Mouse (Mus musculus) right cerebral cortex, postnatal 10 days (tissue): ENCODE measurements around the gene Arhgef3.
A peak's percentile ranks its signal among the peaks of the same experiment; 100 is the strongest.

ENCODE experiments used
- DNase-seq, 2 experiments: peaks; one replicate each; pipeline ENCODE4 v3.0.0; 2021; ENCODE audit warnings: low spot score in 2 of 2

Gene Arhgef3

GRCm38 (mm10) chr14:27115275-27115660 lies 569 bp downstream of the Arhgef3 start:
- no peak for DNase-seq

DNA sequence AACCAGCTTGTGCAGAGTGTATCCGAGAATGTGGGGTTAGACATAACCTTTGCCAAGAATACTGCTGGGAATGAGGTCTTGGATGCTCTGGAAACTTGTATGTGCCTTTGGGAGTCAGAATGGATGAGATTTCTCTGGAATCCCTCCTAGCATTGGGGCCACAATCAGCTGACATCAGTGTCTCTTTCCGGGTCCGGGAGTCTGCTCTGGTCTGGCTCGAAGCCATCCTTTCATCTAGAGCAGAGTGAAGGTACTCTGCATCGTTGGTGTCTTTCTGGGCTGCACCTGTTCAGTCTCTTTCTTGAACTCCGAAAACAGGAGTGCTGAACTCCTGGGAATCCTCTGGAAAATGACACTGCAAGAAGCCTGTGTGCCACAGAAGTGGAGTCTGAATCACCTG lies 1.3 kb downstream of the Arhgef3 start:
- no peak for DNase-seq

DNA sequence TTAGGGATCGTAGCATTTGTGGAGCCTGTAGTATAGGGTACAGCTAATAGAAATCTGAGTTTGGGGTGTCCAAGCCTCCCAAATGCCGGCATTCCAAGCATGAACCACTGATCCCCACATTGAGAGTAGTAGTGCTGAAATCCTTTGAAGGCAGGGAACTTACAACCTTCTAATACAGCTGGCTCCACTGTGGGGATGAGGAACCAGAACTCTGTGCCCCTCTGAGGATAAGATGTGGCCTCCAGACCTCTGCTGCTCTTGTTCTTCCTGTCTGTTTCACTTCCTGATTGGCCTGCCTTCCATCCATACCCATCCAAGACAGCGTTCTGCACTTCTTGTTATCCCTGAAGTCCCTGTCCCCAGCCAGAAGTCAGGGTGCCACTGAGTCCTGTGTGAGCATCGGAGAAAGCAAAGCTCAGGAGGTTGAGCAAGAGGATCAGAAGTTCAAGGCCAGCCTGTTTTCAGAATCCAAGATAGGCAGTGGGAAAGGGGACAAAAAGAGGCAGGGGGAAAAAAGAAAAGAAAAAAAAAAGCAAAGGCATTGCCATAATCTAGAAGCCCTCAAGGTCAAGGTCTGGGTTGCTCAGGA lies 2.0 kb downstream of the Arhgef3 start:
- DNase-seq: no peak

- DNase-seq: no peak
Observed at GRCm38 (mm10) chr14:27118546-27118945, 3.8 kb downstream of the Arhgef3 start.

DNA sequence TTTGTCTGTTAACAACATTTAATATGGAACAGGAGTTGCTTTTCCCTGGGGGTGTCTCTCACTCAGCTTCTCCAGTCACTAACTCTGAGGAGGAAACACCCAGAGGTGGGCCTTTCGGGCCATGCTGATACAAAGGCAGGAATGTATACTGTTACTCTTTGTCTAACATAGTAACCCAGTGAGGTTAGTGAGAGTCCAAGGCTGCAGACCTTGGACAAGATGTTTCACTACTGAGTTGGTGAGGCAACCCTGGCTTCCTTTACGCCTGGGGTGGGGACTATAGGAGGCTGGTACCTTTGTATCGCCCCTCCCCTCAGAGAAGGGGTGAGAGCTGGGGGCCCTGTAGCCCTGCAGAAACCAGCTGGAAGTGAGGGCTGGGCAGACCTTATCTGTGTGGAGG lies 7.9 kb downstream of the Arhgef3 start:
- no peak for DNase-seq

DNA sequence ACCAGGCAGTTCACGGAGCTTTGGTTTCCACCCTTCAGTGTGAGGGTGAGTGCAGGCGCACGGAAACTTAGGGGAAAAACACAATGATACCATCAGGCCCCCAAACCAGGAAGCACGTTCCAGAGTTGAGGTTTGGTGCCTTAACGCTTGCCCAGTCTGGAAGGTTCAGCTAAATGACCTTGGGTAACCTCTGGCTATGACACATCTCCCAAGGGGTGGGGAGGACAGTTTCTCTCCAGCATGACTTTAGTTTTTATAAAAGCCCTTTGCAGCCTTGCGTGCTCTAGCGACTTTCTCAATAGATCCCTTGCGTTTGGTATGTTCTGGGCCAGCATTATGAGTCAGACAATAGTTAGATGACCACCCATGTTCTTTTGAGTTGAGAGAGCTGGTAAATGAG lies 8.8 kb downstream of the Arhgef3 start:
- DNase-seq: no peak

DNA sequence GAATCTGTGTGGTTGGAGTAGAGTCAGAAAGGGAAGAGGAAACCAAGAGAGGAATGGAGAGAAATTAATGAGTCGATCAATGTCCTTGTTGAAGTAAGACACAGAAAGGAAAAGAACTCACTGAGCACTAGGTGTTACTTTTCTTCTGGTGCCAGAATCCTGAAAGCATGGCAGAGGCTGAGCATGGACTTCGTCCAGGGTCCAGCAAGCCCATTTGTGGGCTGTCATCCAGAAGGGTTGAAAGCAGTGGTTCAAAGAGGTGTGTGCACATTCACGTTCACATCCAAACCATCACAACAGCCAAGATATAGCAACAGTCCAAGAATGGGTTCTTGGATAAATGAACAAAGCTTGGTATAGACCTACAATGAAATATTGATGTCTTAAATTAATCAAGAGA lies 15.3 kb downstream of the Arhgef3 start:
- no peak for DNase-seq

DNA sequence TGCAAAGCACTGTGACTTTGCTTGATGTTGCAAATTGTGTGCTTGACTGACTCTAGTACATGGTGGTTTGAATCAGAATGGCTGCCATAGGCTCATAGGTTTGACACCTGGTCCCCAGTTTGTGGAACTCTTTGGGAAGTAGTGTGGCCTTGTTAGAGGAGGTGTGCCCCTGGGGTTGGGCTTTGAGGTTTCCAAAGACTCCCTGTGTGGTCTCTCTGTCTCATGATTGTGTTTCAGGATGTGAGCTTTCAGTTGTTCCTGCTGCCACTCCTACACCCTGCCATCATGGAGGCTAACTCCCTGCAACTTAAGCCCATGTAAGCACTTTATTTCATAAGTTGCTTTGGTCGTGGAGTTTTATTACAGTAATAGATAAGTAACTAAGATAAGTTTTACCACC lies 16.0 kb downstream of the Arhgef3 start:
- no peak for DNase-seq

DNA sequence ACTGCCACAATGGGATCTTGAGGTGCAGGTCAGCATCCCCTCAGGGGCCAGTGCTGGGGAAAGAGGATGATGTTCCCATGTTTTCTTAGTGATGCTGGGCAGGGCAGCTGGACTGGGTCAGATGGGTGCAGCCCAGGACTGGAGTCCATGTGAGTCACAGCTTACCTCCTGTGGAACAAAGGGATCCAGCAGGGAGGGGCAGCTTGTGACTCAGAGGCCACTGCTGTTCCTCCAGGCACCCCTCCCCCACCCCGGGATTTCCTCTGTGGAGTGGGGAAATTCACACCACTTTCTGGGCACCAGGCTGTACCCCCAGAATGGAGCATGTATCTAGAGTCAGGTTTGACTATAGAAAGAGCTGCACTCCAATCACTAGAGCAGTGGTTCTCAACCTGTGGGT lies 16.8 kb downstream of the Arhgef3 start:
- DNase-seq: no peak

GRCm38 (mm10) chr14:27138891-27139290 lies 24.2 kb downstream of the Arhgef3 start:
- peak; percentile 53 to 66 for DNase-seq

GRCm38 (mm10) chr14:27139968-27140367 lies 25.3 kb downstream of the Arhgef3 start:
- DNase-seq: no peak

DNA sequence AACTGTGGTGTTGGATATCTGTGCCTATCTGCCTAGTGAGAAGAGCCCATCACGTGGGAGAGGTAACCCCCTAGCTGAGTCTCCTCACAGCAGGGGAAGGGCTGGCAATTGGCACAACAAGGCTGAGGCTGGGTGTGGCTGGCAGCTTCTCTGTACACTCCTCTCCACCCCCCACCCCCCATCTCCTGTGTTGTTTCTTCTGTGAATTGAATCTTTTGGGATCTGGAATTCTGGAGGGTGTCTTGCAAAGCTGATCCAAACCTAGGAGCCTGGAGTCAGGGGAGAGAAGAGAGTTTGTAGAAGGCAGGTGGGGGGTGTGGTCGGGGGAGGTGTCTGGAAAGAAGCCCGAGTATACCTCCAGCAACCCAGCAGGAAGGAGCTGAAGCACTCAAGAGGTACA lies 26.8 kb downstream of the Arhgef3 start:
- no peak for DNase-seq

- no peak for DNase-seq
Observed at GRCm38 (mm10) chr14:27142680-27143079, 28.0 kb downstream of the Arhgef3 start.

- no peak for DNase-seq
Observed at GRCm38 (mm10) chr14:27145171-27146045, 30.7 kb downstream of the Arhgef3 start.

GRCm38 (mm10) chr14:27147726-27148125 lies 33.0 kb downstream of the Arhgef3 start:
- no peak for DNase-seq

GRCm38 (mm10) chr14:27149401-27149800 lies 34.7 kb downstream of the Arhgef3 start:
- DNase-seq: no peak

DNA sequence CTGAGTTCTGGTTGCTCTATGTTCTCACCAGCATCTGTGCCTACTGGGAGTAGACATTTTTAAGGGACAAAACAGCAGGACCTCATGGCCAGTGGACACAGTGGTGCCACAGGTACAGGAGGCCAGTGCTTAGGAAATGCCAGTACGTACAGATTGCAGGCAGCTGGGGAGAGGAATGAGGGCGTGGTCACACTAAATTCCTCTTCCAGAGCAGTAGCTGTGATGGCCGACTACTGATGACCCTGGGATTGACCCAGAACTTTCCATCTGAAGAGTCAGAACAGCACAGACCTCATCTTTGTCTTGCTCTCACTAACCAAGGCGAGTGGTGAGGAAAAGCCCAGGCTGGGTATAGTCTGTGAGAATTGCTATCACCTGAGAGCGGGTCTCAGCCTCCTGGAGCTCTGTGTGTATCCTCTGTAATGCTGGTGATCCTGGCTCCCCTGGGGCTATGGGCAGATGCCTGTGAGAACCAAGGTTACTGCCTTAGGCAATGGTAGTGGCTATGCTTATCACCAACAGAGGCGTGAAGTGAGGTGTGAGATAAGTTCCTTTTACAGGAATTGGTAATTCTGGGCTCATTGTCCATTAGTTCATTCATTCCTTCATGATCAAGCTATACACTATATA lies 35.4 kb downstream of the Arhgef3 start:
- no peak for DNase-seq

- DNase-seq: no peak
Observed at GRCm38 (mm10) chr14:27151432-27151831, 36.7 kb downstream of the Arhgef3 start.

DNA sequence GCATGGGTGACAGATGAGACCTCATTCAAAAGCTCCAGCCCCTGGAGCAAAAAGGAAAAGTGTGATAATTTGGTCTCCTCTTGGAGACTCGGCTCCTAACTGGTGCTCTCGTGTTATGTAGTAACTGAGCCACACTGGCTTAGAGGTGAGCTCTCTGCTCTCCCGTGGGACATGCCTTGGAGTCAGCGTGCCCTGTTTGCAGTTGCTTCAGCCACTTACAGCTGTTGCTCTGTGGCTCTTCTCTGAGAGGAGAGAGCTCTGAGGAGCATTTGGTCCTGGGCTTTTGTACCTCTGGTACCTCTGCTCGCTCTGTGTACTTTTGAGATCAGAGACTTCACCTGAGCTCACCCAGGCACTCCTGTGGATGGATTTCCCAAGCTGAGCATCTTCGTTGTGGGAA lies 40.4 kb downstream of the Arhgef3 start:
- DNase-seq: no peak

DNA sequence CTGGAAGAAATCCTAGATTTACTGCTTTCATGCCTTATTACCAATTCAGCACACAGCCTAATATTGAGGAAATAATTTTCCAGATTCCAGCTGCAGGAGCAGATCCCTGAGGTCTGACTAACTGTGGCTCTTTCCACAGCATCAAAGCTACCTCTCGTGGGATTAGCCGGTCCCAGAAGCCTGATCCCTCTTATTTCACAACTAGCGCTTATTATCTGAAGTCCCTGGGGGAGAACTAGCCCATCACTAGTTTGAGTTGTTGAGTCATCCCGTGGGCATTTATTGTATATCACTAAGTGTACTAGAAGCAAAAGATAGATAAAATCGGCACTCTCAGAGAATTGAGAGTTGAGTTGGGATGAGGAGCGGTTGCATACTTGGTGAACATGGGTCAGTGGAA lies 41.3 kb downstream of the Arhgef3 start:
- DNase-seq: no peak

DNA sequence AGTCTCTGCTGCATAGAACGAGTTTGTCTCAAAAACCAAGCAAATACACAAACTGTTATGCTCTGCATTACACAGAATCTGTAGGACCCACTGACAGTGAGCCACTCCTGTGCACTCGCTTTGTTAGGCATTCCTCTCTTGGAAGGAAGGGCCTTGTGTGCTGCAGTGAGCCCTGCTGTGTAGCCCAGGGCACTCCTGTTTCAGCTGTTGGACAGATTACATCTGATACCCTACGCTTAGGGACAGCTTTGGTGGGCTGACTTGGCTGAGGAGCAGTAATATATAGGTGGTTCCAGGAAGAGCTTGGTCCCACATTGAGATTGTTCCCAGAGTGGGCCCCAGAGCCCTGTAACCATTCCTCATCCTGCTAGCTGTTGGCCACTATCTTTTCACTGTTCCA lies 43.4 kb downstream of the Arhgef3 start:
- DNase-seq: no peak

- DNase-seq: no peak
Observed at GRCm38 (mm10) chr14:27158782-27159181, 44.1 kb downstream of the Arhgef3 start.

- no peak for DNase-seq
Observed at GRCm38 (mm10) chr14:27160762-27161161, 46.1 kb downstream of the Arhgef3 start.
